Mouse (Mus musculus) 3T3-L1 (cell line): ENCODE results near the gene Stk16.

Source experiments
- DNase-seq: peaks from one replicate; pipeline ENCODE4 v3.0.0-alpha.2; 2015; ENCODE audit warnings: low read depth, low spot score

Gene Stk16

GRCm38 (mm10) chr1:75236117-75237050 is 25.7 kb downstream of the Stk16 start, which contains the start of gene Dnajb2:
Gene Dnajb2 (plus strand): TSS chr1:75236406.
- peak; percentile 86 for DNase-seq

DNA sequence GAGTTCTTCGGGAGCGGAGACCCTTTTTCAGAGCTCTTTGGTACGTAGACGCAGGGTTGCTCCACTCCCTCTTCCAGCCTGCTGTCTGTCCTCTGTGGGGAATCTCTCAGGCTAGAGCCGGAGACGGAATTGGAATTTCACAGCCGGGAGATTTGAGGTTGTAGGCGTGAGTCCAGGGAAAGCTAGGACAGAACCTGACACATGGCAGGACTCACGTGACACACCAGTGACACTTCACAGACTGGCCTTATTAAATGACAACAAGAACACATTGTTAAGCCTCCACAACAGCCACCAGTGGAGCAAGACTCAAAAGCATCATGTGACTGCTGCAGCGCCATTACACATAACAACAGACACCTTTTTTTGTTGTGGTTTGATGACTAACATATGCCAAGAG is 29.0 kb downstream of the Stk16 start:
- no peak for DNase-seq

GRCm38 (mm10) chr1:75243411-75243810 is 32.8 kb downstream of the Stk16 start:
- DNase-seq = no peak

GRCm38 (mm10) chr1:75244175-75244826 is 33.7 kb downstream of the Stk16 start:
- DNase-seq = no peak

- peak; percentile 66 for DNase-seq
Measured at GRCm38 (mm10) chr1:75244836-75245235, 34.2 kb downstream of the Stk16 start.

GRCm38 (mm10) chr1:75247071-75247930 is 36.7 kb downstream of the Stk16 start:
- DNase-seq = no peak

DNA sequence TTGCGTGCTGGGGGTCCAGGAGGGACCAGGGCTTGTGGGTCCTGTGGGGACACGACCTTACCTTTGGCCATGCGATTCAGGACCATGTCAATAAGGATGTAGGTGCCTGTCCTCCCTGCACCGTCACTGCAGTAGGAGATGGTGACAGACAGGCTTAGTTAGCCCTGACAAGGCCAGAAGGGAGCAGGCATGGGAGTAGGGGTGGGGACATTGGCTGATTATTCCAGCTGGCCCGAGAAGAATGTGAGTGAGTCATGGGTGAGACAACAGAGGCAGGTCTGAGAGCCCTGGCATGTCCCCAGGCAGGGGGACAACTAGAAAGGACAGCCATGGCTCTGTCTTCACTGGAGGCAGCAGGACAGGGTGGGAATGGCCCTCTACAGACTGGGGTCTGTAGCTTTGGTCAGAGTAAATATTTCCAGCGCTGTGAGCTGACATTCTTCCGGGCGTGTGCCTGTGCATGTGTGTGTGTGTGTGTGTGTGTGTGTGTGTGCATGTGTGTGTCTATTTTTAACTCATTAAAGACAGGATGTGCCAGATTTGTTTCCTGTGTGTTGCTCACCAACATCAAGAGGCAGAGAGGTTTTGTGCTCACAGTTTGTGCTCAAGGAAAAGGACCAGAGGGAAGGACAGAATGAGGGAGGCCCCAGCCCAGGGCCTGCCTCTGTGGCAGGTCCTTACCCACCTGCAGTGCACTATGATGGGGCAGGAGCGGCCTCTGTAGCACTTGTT is 37.6 kb downstream of the Stk16 start:
- DNase-seq = peak; percentile 92

- DNase-seq = no peak
Measured at GRCm38 (mm10) chr1:75250498-75250897, 39.9 kb downstream of the Stk16 start.

DNA sequence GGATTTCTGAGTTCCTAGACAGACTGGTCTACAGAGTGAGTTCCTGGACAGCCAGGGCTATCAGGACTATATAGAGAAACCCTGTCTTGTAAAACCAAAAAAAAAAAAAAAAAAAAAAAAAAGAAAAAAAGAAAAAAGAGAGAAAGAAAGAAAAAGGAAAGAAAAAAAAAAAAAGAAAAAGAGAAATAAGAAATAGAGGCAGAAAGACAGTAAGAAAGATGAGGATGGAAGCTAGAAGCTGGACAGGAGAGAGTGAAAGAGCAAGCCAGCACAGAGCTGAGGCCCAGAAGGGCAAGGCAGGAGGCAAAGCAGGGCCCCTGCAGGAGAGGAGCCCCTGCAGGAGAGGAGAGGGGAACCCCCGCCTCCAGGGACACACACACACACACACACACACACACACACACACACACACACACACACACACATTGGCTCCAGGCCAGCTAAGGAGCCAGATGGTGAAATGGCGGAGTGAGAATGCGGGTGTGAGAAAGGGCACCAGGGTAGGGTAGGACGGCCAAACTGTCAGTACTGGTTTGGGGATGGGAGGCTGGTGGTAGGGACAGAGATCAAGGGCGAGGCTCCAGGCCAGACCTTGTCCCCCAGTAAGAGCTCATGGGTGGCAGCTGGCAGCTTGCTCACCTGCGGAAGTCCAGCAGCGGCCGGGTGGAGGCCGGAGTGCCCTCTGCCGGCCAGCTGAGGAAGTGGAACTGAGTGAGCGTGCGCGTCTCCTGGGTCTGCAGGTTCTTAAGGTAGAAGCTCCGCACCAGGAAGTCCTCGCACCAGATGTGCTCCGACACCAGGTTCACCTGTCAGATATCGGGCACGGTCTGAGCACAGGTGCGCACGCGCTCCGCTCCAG is 40.7 kb downstream of the Stk16 start:
- no peak for DNase-seq

- no peak for DNase-seq
Measured at GRCm38 (mm10) chr1:75252308-75252707, 41.7 kb downstream of the Stk16 start.

DNA sequence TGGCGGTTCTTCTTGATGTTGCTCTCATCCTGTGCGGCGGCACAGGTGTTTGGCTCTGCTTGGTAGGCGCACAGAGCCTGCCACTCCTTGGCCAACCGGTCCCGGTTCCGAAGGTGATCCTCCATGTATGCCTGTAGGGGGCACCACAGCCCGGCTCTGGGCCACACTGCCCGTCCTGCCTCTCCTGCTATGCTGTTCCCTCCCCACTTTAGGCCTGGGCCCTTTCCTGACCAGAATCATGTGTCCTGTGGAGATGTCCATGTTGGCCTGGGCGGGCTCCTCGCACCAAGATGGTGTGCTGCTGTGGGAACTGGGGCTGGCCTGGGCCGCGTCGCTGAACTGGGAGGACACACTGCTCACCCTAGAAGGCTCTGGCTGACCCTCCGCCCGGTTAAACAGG is 42.4 kb downstream of the Stk16 start:
- no peak for DNase-seq

DNA sequence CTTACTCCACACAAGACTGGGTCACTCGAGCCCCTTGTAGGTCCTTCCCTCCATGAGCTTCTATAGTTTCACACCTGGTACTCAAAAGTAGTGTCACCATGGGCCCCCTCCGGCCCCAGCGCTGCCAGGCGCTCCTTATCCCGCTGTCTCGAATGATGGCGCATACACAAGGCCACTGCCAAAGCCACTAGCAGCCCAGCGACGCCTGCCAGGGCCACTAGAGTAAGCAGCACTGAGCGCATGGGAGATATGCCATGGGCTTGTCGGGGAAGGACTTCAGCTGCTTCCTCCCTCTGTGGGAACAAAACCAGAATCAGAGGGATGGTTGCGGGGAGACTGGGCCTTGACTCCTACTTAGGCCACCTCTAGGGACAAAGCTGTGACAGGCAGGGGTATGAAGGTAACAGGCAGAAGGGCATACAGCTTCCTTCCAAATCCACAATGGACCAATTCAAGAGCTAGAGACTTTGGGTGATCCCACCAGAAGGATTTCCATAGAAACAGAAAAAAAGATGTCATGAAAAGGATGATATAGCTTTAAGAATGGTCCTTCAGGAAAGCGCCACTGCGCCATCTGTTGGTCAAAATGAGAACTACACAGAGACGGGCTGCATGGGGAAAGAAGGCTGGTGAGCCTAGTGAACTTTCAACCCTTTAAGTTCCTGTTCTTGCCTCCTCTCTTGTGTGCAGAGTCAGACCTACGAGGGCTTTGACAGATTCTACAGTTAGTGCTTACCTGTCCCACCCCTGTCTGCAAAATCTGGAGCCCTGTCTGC is 43.4 kb downstream of the Stk16 start:
- DNase-seq = peak; percentile 91

DNA sequence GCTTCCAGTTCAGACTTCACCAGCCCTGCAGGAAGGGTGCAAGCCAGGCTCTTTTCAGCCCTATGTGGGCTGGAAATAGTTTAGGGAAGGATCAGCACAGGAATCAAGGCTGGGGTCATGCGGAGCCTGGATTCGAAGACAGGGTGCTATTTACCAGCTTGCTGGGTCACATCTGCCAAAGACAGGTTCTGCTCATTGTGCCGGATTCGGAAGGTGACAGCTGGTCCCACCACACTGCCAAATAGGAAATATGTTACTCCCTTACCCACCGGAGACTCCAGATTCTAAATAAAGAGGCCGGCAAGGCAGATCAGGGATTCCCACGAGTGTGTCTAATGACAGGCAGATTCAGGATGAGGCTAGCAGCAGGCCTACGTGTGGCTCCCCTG is 44.0 kb downstream of the Stk16 start:
- DNase-seq = no peak

- no peak for DNase-seq
Measured at GRCm38 (mm10) chr1:75255516-75256046, 44.9 kb downstream of the Stk16 start.

GRCm38 (mm10) chr1:75261278-75261677 is 50.6 kb downstream of the Stk16 start:
- DNase-seq = peak; percentile 52

- peak; percentile 93 for DNase-seq
Measured at GRCm38 (mm10) chr1:75262969-75263951, 52.6 kb downstream of the Stk16 start.

- peak; percentile 57 for DNase-seq
Measured at GRCm38 (mm10) chr1:75264091-75264880, 53.6 kb downstream of the Stk16 start, which contains the start of gene Ptprn. Gene Ptprn (minus strand): TSS chr1:75264502.
